Mouse (Mus musculus) limb, embryonic 10.5 days (tissue): ENCODE data around the gene Klc2. TPM values are rescaled to one million over a fixed set of nuclear protein-coding genes. Genes with fewer than 3 reads are reported as not detected.
"Not testable (repeated sequence)": the region's sequence is repeated elsewhere in the genome, so short reads cannot be mapped to it uniquely, and the experiment has no call there.

ENCODE experiments used
- DNase-seq: peaks from one replicate; pipeline ENCODE4 v3.0.0-alpha.2; 2017; ENCODE audit warnings: low spot score
- H3K27ac ChIP-seq: fragments of 300-500 bp; sonication (generic); 2 replicates; pipeline ENCODE4 v1.5.1; 2016; ENCODE audit warnings: mild to moderate bottlenecking
- H3K27me3 ChIP-seq: fragments of 300-500 bp; sonication (generic); 2 replicates; pipeline ENCODE4 v1.6.1; 2016; ENCODE audit warnings: low read depth, mild to moderate bottlenecking; ENCODE audit not compliant: poor library complexity, severe bottlenecking
- H3K36me3 ChIP-seq: fragments of 300-500 bp; sonication (generic); 2 replicates; pipeline ENCODE4 v1.6.1; 2016; ENCODE audit warnings: mild to moderate bottlenecking, moderate library complexity
- H3K4me1 ChIP-seq: fragments of 300-500 bp; sonication (generic); 2 replicates; pipeline ENCODE4 v1.6.1; 2016
- H3K4me3 ChIP-seq: fragments of 300-500 bp; sonication (generic); 2 replicates; pipeline ENCODE4 v1.5.1; 2016; ENCODE audit warnings: mild to moderate bottlenecking, moderate library complexity
- H3K9me3 ChIP-seq: fragments of 300-500 bp; sonication (generic); replicated peaks from 2 replicates; pipeline ENCODE4 v1.6.1; 2016; ENCODE audit warnings: mild to moderate bottlenecking
- WGBS: fragments of 180-500 bp; shearing (Covaris S2); methylation state at CpG from one replicate; pipeline ENCODE4 v1.1.7; 2016; 5-methylcytosine and 5-hydroxymethylcytosine counted together
- polyA plus RNA-seq: library from polyadenylated mRNA; unstranded; fragments of >200 nt; fragmentation: Nextera tagmentation; extraction: Ambion mirVana; gene quantifications from 2 replicates; pipeline ENCODE4 v1.2.1, GENCODE M21; 2016

Klc2 gene
- polyA plus RNA-seq, 1 experiment from 2014 or later, result 30.6 TPM

- 13% methylated on average over 9 of the region's 9 CpGs for WGBS
- peak overlapping the region; percentile 50; the same call in 1 of the 2 replicates for H3K27ac ChIP-seq
- peak overlapping the region; percentile 76 for H3K4me3 ChIP-seq
- no peak for DNase-seq
- H3K4me1 ChIP-seq, result peaks cover 68% of the 10 kb centered on the region
- peaks cover 8% of the 10 kb centered on the region; the same call in 1 of the 2 replicates for H3K27me3 ChIP-seq
- H3K36me3 ChIP-seq, result peaks cover 50% of the 10 kb centered on the region
- no peaks in the 10 kb centered on the region for H3K9me3 ChIP-seq
Measured at GRCm38 (mm10) chr19:5095887-5096474, 22.4 kb downstream of the Klc2 start.

- WGBS, result 48% methylated on average over 11 of the region's 11 CpGs
- DNase-seq, result no peak
- Histone ChIP-seq H3K9me3 (no peaks in the 10 kb centered on the region), H3K4me1 (peaks cover 64% of the 10 kb centered on the region), H3K4me3 (peak overlapping the region; percentile 26), H3K36me3 (peaks cover 48% of the 10 kb centered on the region), H3K27ac (0 out of 2 replicates have a peak overlapping the region, but pooled peaks have one; percentile 15), H3K27me3 (peaks cover 8% of the 10 kb centered on the region; the same call in 1 of the 2 replicates)
Measured at GRCm38 (mm10) chr19:5094746-5095417, 23.5 kb downstream of the Klc2 start.

GRCm38 (mm10) chr19:5094243-5094632 is 24.1 kb downstream of the Klc2 start:
- 0% methylated on average over 21 of the region's 21 CpGs for WGBS
- peaks cover 8% of the 10 kb centered on the region; the same call in 1 of the 2 replicates for H3K27me3 ChIP-seq
- 0 out of 2 replicates have a peak overlapping the region, but pooled peaks have one; percentile 15 for H3K27ac ChIP-seq
- DNase-seq, result peak; percentile 100
- H3K4me3 ChIP-seq, result peak overlapping the region; percentile 26
- no peaks in the 10 kb centered on the region for H3K9me3 ChIP-seq
- H3K36me3 ChIP-seq, result peaks cover 43% of the 10 kb centered on the region
- peaks cover 60% of the 10 kb centered on the region for H3K4me1 ChIP-seq

- DNase-seq, result no peak
- Histone ChIP-seq H3K36me3 (peaks cover 40% of the 10 kb centered on the region), H3K27me3 (peaks cover 8% of the 10 kb centered on the region; the same call in 1 of the 2 replicates), H3K4me1 (peaks cover 60% of the 10 kb centered on the region), H3K27ac (0 out of 2 replicates have a peak overlapping the region, but pooled peaks have one; percentile 15), H3K4me3 (peak overlapping the region; percentile 26; the same call in 1 of the 2 replicates), H3K9me3 (no peaks in the 10 kb centered on the region)
- WGBS, result 77% methylated on average over 12 of the region's 12 CpGs
Measured at GRCm38 (mm10) chr19:5093481-5094242, 24.7 kb downstream of the Klc2 start.

GRCm38 (mm10) chr19:5092083-5092482 is 26.3 kb downstream of the Klc2 start:
- H3K9me3 ChIP-seq, result no peaks in the 10 kb centered on the region
- H3K36me3 ChIP-seq, result peaks cover 40% of the 10 kb centered on the region
- H3K27me3 ChIP-seq, result peaks cover 8% of the 10 kb centered on the region; the same call in 1 of the 2 replicates
- 93% methylated on average over 10 of the region's 10 CpGs for WGBS
- peaks cover 51% of the 10 kb centered on the region for H3K4me1 ChIP-seq
- no peak overlapping the region for H3K4me3 ChIP-seq
- DNase-seq, result no peak
- H3K27ac ChIP-seq, result no peak overlapping the region

- Histone ChIP-seq H3K27ac (no peak overlapping the region), H3K4me3 (peak overlapping the region; percentile 85), H3K4me1 (peaks cover 36% of the 10 kb centered on the region), H3K27me3 (peaks cover 26% of the 10 kb centered on the region), H3K36me3 (peaks cover 40% of the 10 kb centered on the region), H3K9me3 (no peaks in the 10 kb centered on the region)
- no peak for DNase-seq
- 90% methylated on average over 4 of the region's 4 CpGs for WGBS
Measured at GRCm38 (mm10) chr19:5089324-5089723, 29.0 kb downstream of the Klc2 start.

- DNase-seq, result peak; percentile 98
- Histone ChIP-seq H3K27me3 (peaks cover 39% of the 10 kb centered on the region), H3K9me3 (no peaks in the 10 kb centered on the region), H3K4me1 (peaks cover 27% of the 10 kb centered on the region), H3K36me3 (peaks cover 31% of the 10 kb centered on the region), H3K4me3 (peak within 1 kb of the TSS; percentile 85), H3K27ac (peak within 1 kb of the TSS; percentile 83)
- WGBS, result under 1% methylated on average over 58 of the region's 58 CpGs
Measured at GRCm38 (mm10) chr19:5087884-5088728, 30.3 kb downstream of the Klc2 start, which contains the start of gene Yif1a. TSS of gene Yif1a (plus strand) at chr19:5088538.

GRCm38 (mm10) chr19:5086533-5086932 is 31.8 kb downstream of the Klc2 start:
- H3K9me3 ChIP-seq, H3K4me3 ChIP-seq, H3K27ac ChIP-seq, DNase-seq: not testable (repeated sequence)
- 55% methylated on average over 4 of the region's 4 CpGs for WGBS
- Histone ChIP-seq H3K27me3 (peaks cover 54% of the 10 kb centered on the region), H3K4me1 (peaks cover 27% of the 10 kb centered on the region), H3K36me3 (peaks cover 16% of the 10 kb centered on the region)

GRCm38 (mm10) chr19:5085145-5085863 is 33.1 kb downstream of the Klc2 start, which contains the start of gene Tmem151a:
TSS of gene Tmem151a (minus strand) at chr19:5085531.
- DNase-seq, result no peak
- Histone ChIP-seq H3K4me3 (peak within 1 kb of the TSS; percentile 56), H3K27me3 (peaks cover 67% of the 10 kb centered on the region), H3K27ac (peak within 1 kb of the TSS; percentile 27), H3K9me3 (no peaks in the 10 kb centered on the region), H3K36me3 (peaks cover 3% of the 10 kb centered on the region), H3K4me1 (peaks cover 27% of the 10 kb centered on the region)
- under 1% methylated on average over 68 of the region's 69 CpGs for WGBS

- Histone ChIP-seq H3K9me3 (no peaks in the 10 kb centered on the region), H3K36me3 (peaks cover under 1% of the 10 kb centered on the region; the same call in 1 of the 2 replicates), H3K27ac (0 out of 2 replicates have a peak overlapping the region, but pooled peaks have one; percentile 27), H3K27me3 (peaks cover 72% of the 10 kb centered on the region), H3K4me1 (peaks cover 27% of the 10 kb centered on the region), H3K4me3 (peak overlapping the region; percentile 56)
- no peak for DNase-seq
- WGBS, result 4% methylated on average over 15 of the region's 15 CpGs
Measured at GRCm38 (mm10) chr19:5084834-5085144, 33.6 kb downstream of the Klc2 start.

GRCm38 (mm10) chr19:5083961-5084833 is 34.2 kb downstream of the Klc2 start:
- Histone ChIP-seq H3K9me3 (no peaks in the 10 kb centered on the region), H3K27ac (0 out of 2 replicates have a peak overlapping the region, but pooled peaks have one; percentile 27), H3K4me1 (peaks cover 24% of the 10 kb centered on the region), H3K27me3 (peaks cover 73% of the 10 kb centered on the region), H3K36me3 (no peaks in the 10 kb centered on the region), H3K4me3 (peak overlapping the region; percentile 56)
- no peak for DNase-seq
- WGBS, result 73% methylated on average over 3 of the region's 3 CpGs
